Mouse (Mus musculus) midbrain, embryonic 14.5 days (tissue): ENCODE data around the gene Psmd5. TPM values are rescaled to one million over a fixed set of nuclear protein-coding genes. Genes with fewer than 3 reads are reported as not detected.
"Not testable (repeated sequence)": the region's sequence is repeated elsewhere in the genome, so short reads cannot be mapped to it uniquely, and the experiment has no call there.

Experiments
- ATAC-seq: fragments of 200-750 bp; cut with Nextera tagmentation; 2 replicates; pipeline ENCODE4 v1.8.0; 2017; ENCODE audit warnings: moderate number of reproducible peaks, moderate library complexity; ENCODE audit not compliant: low FRiP score, low TSS enrichment
- DNase-seq: peaks from one replicate; pipeline ENCODE4 v3.0.0-alpha.2; 2015
- H3K27ac ChIP-seq: fragments of 300-500 bp; sonication (generic); replicated peaks from 2 replicates; pipeline ENCODE4 v1.5.1; 2014; ENCODE audit warnings: mild to moderate bottlenecking, low read depth, low read length, moderate library complexity
- H3K27me3 ChIP-seq: fragments of 300-500 bp; sonication (generic); 2 replicates; pipeline ENCODE4 v1.6.1; 2014; ENCODE audit warnings: low read length, control low read depth, mixed read lengths; ENCODE audit not compliant: control insufficient read depth, insufficient read depth
- H3K36me3 ChIP-seq: fragments of 300-500 bp; sonication (generic); 2 replicates; pipeline ENCODE4 v1.6.1; 2014; ENCODE audit warnings: low read length, control low read depth; ENCODE audit not compliant: control insufficient read depth, insufficient read depth
- H3K4me1 ChIP-seq: fragments of 300-500 bp; sonication (generic); 2 replicates; pipeline ENCODE4 v1.6.1; 2014; ENCODE audit warnings: mild to moderate bottlenecking, antibody characterized with exemption, low read length, control low read depth; ENCODE audit not compliant: control insufficient read depth, insufficient read depth
- H3K4me2 ChIP-seq: fragments of 300-500 bp; sonication (generic); 2 replicates; pipeline ENCODE4 v1.6.1; 2014; ENCODE audit warnings: mild to moderate bottlenecking, low read length, moderate library complexity
- H3K4me3 ChIP-seq: fragments of 300-500 bp; sonication (generic); replicated peaks from 2 replicates; pipeline ENCODE4 v1.5.1; 2014; ENCODE audit warnings: low read depth, low read length
- H3K9ac ChIP-seq: fragments of 300-500 bp; sonication (generic); replicated peaks from 2 replicates; pipeline ENCODE4 v1.6.1; 2014; ENCODE audit warnings: mild to moderate bottlenecking, low read length, moderate library complexity
- H3K9me3 ChIP-seq: fragments of 300-500 bp; sonication (generic); 2 replicates; pipeline ENCODE4 v1.6.1; 2016; ENCODE audit warnings: low read length, control low read depth, mixed read lengths; ENCODE audit not compliant: control insufficient read depth
- WGBS: fragments of 180-500 bp; shearing (Covaris S2); extraction: QIAGEN DNeasy Blood & Tissue Kit; methylation state at CpG from one replicate; pipeline ENCODE4 v1.1.7; 2014; 5-methylcytosine and 5-hydroxymethylcytosine counted together
- polyA plus RNA-seq: library from polyadenylated mRNA; unstranded; fragments of >200 nt; fragmentation: Nextera tagmentation; extraction: Ambion mirVana; gene quantifications from 2 replicates; pipeline ENCODE4 v1.2.1, GENCODE M21; 2014

Psmd5 gene
- polyA plus RNA-seq, 1 experiment from 2014 or later = 112 TPM

DNA sequence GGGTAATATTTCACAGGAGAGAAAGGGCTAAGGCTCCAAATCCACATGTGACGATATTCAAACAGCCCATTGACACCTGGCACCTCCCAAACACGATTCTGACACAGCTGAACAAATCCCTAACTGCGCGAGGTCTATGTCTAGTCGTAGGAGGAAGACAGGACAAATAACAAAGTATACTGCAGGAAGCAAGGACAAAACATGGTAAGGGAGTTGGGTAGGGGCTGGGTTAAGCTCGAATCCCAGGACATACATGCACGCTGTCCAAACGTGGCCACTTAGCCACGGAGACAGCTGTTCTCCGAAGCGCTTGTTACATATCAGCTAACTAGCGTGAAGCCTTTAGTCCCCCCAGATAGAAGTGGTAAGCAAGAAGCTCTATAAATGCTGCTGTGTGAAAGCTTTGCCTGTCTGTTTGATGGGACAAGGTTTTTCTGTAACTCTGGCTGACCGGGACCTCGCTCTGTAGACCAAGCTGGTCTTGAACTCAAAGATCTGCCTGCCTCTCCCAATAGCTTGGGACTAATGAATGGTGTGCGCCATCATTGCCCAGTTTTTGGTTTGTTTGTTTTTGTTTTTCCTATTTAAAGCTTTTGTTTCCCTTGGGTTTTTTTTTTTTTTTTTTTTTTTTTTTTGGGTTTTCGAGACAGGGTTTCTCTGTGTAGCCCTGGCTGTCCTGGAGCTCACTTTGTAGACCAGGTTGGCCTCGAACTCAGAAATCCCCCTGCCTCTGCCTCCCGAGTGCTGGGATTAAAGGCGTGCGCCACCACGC is 48.1 kb downstream of the Psmd5 start:
- peak overlapping the region; percentile 95 for H3K9ac ChIP-seq
- peaks cover 8% of the 10 kb centered on the region for H3K36me3 ChIP-seq
- no peaks in the 10 kb centered on the region for H3K9me3 ChIP-seq
- H3K4me3 ChIP-seq = peak overlapping the region; percentile 95
- ATAC-seq = peak; percentile 20; the same call in 1 of the 2 replicates
- peak overlapping the region; percentile 70 for H3K4me2 ChIP-seq
- no peak for DNase-seq
- no peaks in the 10 kb centered on the region for H3K27me3 ChIP-seq
- H3K4me1 ChIP-seq = peaks cover 11% of the 10 kb centered on the region
- 33% methylated on average over 20 of the region's 21 CpGs for WGBS
- H3K27ac ChIP-seq = peak overlapping the region; percentile 88

DNA sequence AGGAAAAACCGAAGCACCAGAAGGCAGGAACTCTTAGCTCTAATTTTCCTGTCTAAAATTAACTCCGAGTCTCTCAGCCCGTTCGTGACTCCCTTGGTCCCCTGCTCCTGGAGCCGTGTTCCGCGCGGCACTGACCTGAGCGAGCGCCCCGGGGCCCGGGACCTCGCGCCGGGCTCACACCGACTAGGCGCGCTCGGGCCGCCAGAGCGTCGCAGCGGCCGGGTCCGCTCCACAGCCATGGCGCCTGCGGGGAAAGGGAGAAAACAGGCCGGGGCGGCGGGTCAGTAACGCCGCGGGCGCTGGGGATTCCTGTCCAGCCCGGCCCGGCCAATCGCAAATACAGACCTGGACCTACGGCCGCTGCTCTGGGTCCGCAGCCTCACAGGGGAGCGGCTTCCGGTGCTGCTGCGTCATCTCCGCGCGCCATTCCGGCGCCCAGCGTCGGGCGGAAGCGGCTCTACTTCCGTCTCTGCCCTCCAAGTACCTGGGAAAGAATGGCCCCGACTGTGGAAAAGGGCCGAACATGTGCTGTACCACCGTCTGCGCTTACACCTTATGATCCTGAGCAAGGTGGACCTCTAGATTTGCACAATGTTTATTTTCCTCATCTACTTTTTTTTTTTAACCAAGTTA is 48.8 kb downstream of the Psmd5 start, which contains the start of gene Fbxw2:
TSS of gene Fbxw2 (minus strand) at position 485 of the 633 bp plus-strand sequence.
- DNase-seq (peak; percentile 96), ATAC-seq (peak; percentile 93; the same call in 1 of the 2 replicates)
- Histone ChIP-seq H3K4me2 (peak within 1 kb of the TSS; percentile 70), H3K27ac (peak within 1 kb of the TSS; percentile 88), H3K9me3 (no peaks in the 10 kb centered on the region), H3K4me3 (peak within 1 kb of the TSS; percentile 95), H3K36me3 (peaks cover 13% of the 10 kb centered on the region), H3K9ac (peak within 1 kb of the TSS; percentile 95), H3K27me3 (no peaks in the 10 kb centered on the region), H3K4me1 (peaks cover 11% of the 10 kb centered on the region)
- WGBS = under 1% methylated on average over 57 of the region's 57 CpGs

DNA sequence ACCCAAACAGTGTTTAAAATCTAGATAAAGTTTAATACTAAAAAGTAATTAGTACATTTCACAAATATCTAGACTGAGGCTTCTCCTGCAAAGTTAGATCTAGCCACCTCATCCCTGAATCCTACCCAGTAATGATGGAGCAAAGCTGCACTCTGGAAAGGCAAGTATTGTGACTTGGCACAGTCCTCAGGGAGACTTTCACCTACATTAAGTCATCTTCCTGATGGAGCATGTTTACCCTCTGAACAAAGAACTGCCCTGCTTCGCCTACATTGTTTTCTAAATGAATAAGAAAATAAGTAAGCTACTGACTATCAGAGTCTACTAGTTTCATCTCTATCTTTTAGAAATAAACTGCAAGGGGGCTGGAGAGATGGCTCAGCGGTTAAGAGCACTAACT is 56.3 kb downstream of the Psmd5 start:
- Histone ChIP-seq H3K4me3 (no peak overlapping the region), H3K9me3 (no peaks in the 10 kb centered on the region), H3K27ac (no peak overlapping the region), H3K4me2 (no peak overlapping the region), H3K9ac (no peak overlapping the region), H3K36me3 (peaks cover 39% of the 10 kb centered on the region), H3K27me3 (no peaks in the 10 kb centered on the region), H3K4me1 (no peaks in the 10 kb centered on the region)
- DNase-seq = no peak
- WGBS = 94% methylated on average over 2 of the region's 2 CpGs
- ATAC-seq = no peak

DNA sequence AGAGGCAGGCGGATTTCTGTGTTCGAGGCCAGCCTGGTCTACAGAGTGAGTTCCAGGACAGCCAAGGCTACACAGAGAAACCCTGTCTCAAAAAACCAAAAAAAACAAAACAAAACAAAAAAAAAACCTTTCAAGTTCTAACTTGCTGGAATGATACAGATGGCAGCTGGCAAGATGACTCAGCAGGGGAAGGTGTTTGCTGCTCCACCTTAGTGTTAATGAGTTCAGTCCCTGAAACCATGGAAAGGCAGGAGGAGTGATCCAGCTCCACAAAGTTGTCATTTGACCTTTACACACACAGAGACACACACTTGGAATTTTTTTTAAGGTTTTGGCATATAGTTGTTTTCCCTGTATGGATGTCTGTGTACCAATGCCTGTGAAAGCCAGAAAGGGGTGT is 58.9 kb downstream of the Psmd5 start:
- not testable (repeated sequence) for H3K27me3 ChIP-seq, H3K9ac ChIP-seq, H3K27ac ChIP-seq, H3K9me3 ChIP-seq, H3K4me3 ChIP-seq, H3K4me1 ChIP-seq, H3K4me2 ChIP-seq, ATAC-seq, DNase-seq
- 92% methylated on average over 2 of the region's 2 CpGs for WGBS
- peaks cover 51% of the 10 kb centered on the region for H3K36me3 ChIP-seq

DNA sequence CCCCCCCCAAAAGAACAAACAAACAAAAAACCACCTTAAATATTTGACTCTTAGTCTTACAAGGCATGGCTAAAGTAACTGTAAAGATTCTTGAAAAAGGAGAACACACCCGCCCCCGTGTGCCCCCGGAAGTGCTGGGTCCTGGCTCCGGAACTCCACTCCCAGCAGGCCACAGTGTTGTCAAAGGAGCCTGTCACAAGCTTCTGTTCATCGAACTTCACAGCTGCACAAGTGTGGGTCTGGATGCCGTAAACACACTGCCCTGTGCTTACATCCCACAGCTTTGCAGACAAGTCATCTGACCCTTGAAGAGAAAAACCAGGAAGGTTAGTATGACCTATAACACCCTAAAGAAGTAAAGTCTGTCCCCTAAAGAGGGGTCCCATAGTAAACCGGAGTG is 62.1 kb downstream of the Psmd5 start:
- ATAC-seq (no peak), DNase-seq (no peak)
- no peak overlapping the region for H3K4me2 ChIP-seq
- 93% methylated on average over 7 of the region's 7 CpGs for WGBS
- H3K4me1 ChIP-seq = no peaks in the 10 kb centered on the region
- no peak overlapping the region for H3K9ac ChIP-seq
- H3K9me3 ChIP-seq = no peaks in the 10 kb centered on the region
- no peak overlapping the region for H3K4me3 ChIP-seq
- peaks cover 62% of the 10 kb centered on the region for H3K36me3 ChIP-seq
- H3K27me3 ChIP-seq = no peaks in the 10 kb centered on the region
- no peak overlapping the region for H3K27ac ChIP-seq

DNA sequence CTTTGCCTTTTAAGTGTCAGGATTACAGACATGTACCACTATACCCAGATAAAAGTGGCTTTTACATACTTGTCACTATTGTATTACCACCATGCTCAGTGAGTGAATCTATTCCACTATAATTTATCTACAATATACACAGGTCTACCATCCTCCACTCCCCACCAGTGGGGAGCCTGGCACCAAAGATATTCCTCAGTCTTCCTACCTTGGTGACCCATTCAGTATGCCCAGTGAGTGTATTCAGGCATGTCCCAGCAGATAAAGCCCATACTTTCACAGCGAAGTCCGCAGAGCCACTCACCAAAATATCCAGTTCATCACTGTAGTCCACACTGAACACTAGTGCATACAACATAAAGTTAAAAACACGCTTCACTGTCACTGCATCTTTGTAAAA is 64.0 kb downstream of the Psmd5 start:
- Histone ChIP-seq H3K4me2 (no peak overlapping the region), H3K4me3 (no peak overlapping the region), H3K9me3 (no peaks in the 10 kb centered on the region), H3K9ac (no peak overlapping the region), H3K27ac (no peak overlapping the region), H3K36me3 (peaks cover 71% of the 10 kb centered on the region), H3K27me3 (no peaks in the 10 kb centered on the region), H3K4me1 (no peaks in the 10 kb centered on the region)
- ATAC-seq (no peak), DNase-seq (no peak)
- 94% methylated on average over 3 of the region's 3 CpGs for WGBS

DNA sequence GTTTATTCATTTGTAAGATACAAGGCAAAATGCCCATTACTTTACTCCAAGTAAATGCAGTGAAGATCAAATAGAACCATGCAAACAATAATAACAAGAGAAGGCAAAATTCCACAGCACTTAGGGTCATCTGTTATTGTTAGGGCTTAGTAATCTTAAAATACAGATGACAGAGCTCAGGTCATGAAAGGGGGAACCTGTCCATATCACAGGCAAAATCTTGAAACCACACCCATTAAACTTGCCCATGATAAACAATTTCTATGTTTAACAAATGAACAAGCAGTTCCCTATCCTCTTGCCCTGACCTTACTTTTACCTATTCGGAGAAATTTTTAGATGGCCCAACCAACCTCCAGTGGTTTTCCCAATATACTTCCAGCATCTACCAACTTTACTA is 65.2 kb downstream of the Psmd5 start:
- ATAC-seq = no peak
- H3K36me3 ChIP-seq = peaks cover 67% of the 10 kb centered on the region
- no peaks in the 10 kb centered on the region for H3K4me1 ChIP-seq

DNA sequence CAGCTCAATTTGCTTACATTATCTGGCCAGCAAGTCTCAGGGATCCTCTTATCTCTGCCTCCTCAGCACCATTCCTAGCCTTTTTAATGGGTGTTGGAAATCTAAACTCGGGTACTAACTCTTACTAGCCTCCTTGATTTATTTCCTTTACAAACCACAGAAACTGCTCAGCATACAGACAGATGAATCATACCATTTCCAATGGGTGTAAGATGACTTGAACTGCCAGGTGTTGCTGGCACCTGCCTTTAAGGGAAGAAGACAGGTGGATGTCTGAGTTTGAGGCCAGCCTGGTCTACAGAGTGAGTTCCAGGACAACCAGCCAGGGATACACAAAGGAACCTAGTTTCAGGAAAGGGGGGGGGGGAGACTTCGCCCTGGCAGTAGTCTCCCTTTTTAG is 66.7 kb downstream of the Psmd5 start:
- Histone ChIP-seq H3K27ac (no peak overlapping the region), H3K36me3 (peaks cover 53% of the 10 kb centered on the region), H3K4me2 (no peak overlapping the region), H3K4me3 (no peak overlapping the region), H3K9ac (no peak overlapping the region), H3K4me1 (peaks cover 6% of the 10 kb centered on the region), H3K27me3 (no peaks in the 10 kb centered on the region), H3K9me3 (no peaks in the 10 kb centered on the region)
- 91% methylated on average over 2 of the region's 2 CpGs for WGBS
- no peak for DNase-seq
- ATAC-seq = no peak

More for the DNA sequence above, 65.2 kb downstream of the Psmd5 start:
- Histone ChIP-seq H3K4me3 (no peak overlapping the region), H3K27ac (no peak overlapping the region), H3K9ac (no peak overlapping the region), H3K4me2 (no peak overlapping the region), H3K9me3 (no peaks in the 10 kb centered on the region), H3K27me3 (no peaks in the 10 kb centered on the region)
- 98% methylated on average over 1 of the region's 1 CpGs for WGBS
- DNase-seq = no peak
